In the genomic region with DNA sequence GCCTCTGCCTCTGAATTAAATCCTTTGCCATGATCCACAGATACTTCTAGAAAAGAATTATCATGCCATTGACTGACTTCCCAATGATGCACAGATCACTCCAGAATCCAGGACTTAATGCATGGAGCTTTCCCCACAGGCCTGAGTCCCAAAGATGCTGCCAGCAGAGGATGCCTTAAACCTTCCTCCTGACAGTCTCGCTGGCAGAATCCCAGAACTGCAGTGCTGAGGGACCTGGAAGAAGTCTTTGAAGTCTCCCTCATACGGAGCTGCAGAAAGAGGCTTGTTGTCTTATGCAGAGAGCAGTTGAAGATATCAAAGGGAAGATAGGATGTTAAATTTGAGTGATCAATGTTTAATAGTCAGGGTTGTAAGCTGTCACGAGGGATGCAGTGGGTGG, we compare ENCODE assay signal across 10 mouse cellular contexts.
DNase-seq lines count a peak whose midpoint lies in the region; ATAC-seq and TF ChIP-seq lines count a peak whose summit lies in the region.
"Had no signal": no experiment of that assay in that cellular context is flagged by ENCODE, and none has a peak within 500 bp of the region (broad histone marks: within the 10 kb centered on the region; RNA-seq: fewer than 3 reads in every experiment).

No protein-coding gene starts in this region.

- no peak overlapping the region for H3K4me3 ChIP-seq in gastrocnemius, adult 2 months
- no peak overlapping the region for H3K4me3 ChIP-seq in forebrain, embryonic 14.5 days (ENCODE audit: low read depth, low read length)
- no peak overlapping the region for H3K4me3 ChIP-seq in midbrain, embryonic 12.5 days
- H3K4me3 ChIP-seq: heart, adult 2 months had no signal

- H3K4me2 ChIP-seq in forebrain, embryonic 14.5 days (ENCODE audit: low read length): no peak overlapping the region
- H3K4me2 ChIP-seq in midbrain, embryonic 12.5 days (replicated peaks): no peak overlapping the region

- ATAC-seq in forebrain, embryonic 14.5 days: no peak
- ATAC-seq in midbrain, embryonic 12.5 days (ENCODE audit: low FRiP score, low read depth): no peak

- no peaks in the 10 kb centered on the region for H3K9me3 ChIP-seq in forebrain, embryonic 14.5 days (replicated peaks; ENCODE audit: control insufficient read depth, low read length)
- no peaks in the 10 kb centered on the region for H3K9me3 ChIP-seq in midbrain, embryonic 12.5 days

- peak overlapping the region; percentile 79 for H3K27ac ChIP-seq in gastrocnemius, adult 2 months
- H3K27ac ChIP-seq in forebrain, embryonic 14.5 days (ENCODE audit: low read depth, low read length): peak overlapping the region; percentile 90; the same call in 1 of the 2 replicates
- H3K27ac ChIP-seq in midbrain, embryonic 12.5 days (replicated peaks): peak overlapping the region; percentile 83

- intact Hi-C loops in gastrocnemius, adult 2 months (cut with DNase I): loop anchor here (5.0 kb wide), 1 partner anchor 77 kb away; no protein-coding TSS in a partner anchor

- DNase-seq in gastrocnemius, adult 2 months: no peak
- DNase-seq in gastrocnemius, postnatal 10 days: no peak
- DNase-seq in brain, adult 2 months (ENCODE audit: low read depth, low spot score): peak; percentile 73
- peak; percentile 37 for DNase-seq in forebrain, embryonic 14.5 days (ENCODE audit: low spot score)
- DNase-seq in spleen, postnatal 10 days (ENCODE audit: low spot score in 2 of 2): no peak
- no peak for DNase-seq in liver
- DNase-seq in adrenal gland, postnatal 10 days: no peak
- DNase-seq: heart, adult 2 months; kidney, adult 18-20 months had no signal

- H3K36me3 ChIP-seq in forebrain, embryonic 14.5 days (ENCODE audit: control insufficient read depth, insufficient read depth, low read length): no peaks in the 10 kb centered on the region
- no peaks in the 10 kb centered on the region for H3K36me3 ChIP-seq in midbrain, embryonic 12.5 days

- no peak for TF ChIP-seq CTCF in gastrocnemius, adult 2 months (IDR thresholded peaks at IDR 0.05)

- H3K9ac ChIP-seq in forebrain, embryonic 14.5 days (ENCODE audit: low read length): no peak overlapping the region
- H3K9ac ChIP-seq in midbrain, embryonic 12.5 days (replicated peaks): no peak overlapping the region

- H3K27me3 ChIP-seq in forebrain, embryonic 14.5 days (replicated peaks; ENCODE audit: control insufficient read depth, insufficient read depth, low read length): no peaks in the 10 kb centered on the region
- H3K27me3 ChIP-seq in midbrain, embryonic 12.5 days: no peaks in the 10 kb centered on the region; the same call in 1 of the 2 replicates

- whole genome bisulfite sequencing in forebrain, embryonic 14.5 days: 56% methylated on average over 3 of the region's 3 CpGs
- 52% methylated on average over 3 of the region's 3 CpGs for WGBS in midbrain, embryonic 12.5 days

- peaks cover 35% of the 10 kb centered on the region for H3K4me1 ChIP-seq in forebrain, embryonic 14.5 days (ENCODE audit: control insufficient read depth, insufficient read depth, low read length)
- peaks cover 41% of the 10 kb centered on the region for H3K4me1 ChIP-seq in midbrain, embryonic 12.5 days

Comparison
In these comparisons a context has a peak if more than half of its experiments do, and no peak if none do; other contexts are left out.
1. DNase-seq: peak in brain, adult 2 months (single experiment) and forebrain, embryonic 14.5 days (single experiment); none in gastrocnemius, adult 2 months (single experiment), gastrocnemius, postnatal 10 days (single experiment), spleen, postnatal 10 days (0 of 2), liver (single experiment) and adrenal gland, postnatal 10 days (single experiment).
2. Peak in every context shown above with its lines, with median percentiles within 50 percentile points of each other: H3K27ac ChIP-seq.